Mouse (Mus musculus) embryo, embryonic 11.5 days (tissue): ENCODE results near the gene Ptbp3.
"Not testable (repeated sequence)": the region's sequence is repeated elsewhere in the genome, so short reads cannot be mapped to it uniquely, and the experiment has no call there.

Experiments used
- DNase-seq: peaks from one replicate; pipeline ENCODE4 v3.0.0-alpha.2; 2012; ENCODE audit warnings: low read depth, low spot score

Gene Ptbp3

GRCm38 (mm10) chr4:59557343-59557742 is 8.2 kb upstream of the Ptbp3 start:
- DNase-seq, result not testable (repeated sequence)

GRCm38 (mm10) chr4:59555177-59555576 is 6.0 kb upstream of the Ptbp3 start:
- no peak for DNase-seq

- no peak for DNase-seq
Observed at GRCm38 (mm10) chr4:59553576-59553975, 4.4 kb upstream of the Ptbp3 start.

GRCm38 (mm10) chr4:59552835-59553234 is 3.7 kb upstream of the Ptbp3 start:
- DNase-seq, result no peak

GRCm38 (mm10) chr4:59551901-59552300 is 2.7 kb upstream of the Ptbp3 start:
- DNase-seq, result no peak

- DNase-seq, result no peak
Observed at GRCm38 (mm10) chr4:59549977-59550560, 905 bp upstream of the Ptbp3 start.

DNA sequence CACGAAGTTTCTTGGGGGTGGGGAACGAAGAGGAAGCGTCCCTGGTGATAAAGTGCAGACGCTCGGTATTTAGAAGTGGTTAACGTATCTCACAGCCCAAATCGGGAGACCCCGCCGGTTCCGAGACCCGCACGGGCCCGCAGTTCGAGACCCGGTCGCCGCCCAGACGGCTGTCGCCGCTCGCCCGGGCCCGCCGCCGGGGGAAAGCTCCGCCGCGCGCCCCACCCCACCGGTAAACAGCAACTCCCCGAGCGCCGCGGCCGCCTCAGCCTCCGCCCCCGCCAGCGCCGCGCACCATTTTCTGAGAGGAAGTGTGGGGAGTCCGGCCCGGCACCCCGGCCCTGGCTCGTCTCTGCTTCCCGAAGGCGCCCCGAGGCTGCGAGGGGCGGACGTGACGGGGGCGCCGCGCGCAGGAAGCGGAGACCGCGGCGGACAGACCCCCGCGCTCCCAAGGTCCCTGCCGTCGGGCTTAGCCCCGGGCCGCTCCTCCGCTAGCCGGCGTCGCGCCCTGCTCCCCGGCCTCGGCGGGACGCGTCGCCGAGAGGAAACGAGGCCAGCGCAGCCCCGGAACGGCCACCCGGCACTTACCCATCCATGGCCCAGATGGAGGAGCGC is 497 bp downstream of the Ptbp3 start:
- DNase-seq, result peak; percentile 37

- DNase-seq, result no peak
Observed at GRCm38 (mm10) chr4:59548011-59548559, 1.1 kb downstream of the Ptbp3 start.

- peak; percentile 17 for DNase-seq
Observed at GRCm38 (mm10) chr4:59547136-59547889, 1.9 kb downstream of the Ptbp3 start.

- DNase-seq, result no peak
Observed at GRCm38 (mm10) chr4:59546285-59547071, 2.7 kb downstream of the Ptbp3 start.

- DNase-seq, result no peak
Observed at GRCm38 (mm10) chr4:59544654-59545053, 4.5 kb downstream of the Ptbp3 start.

DNA sequence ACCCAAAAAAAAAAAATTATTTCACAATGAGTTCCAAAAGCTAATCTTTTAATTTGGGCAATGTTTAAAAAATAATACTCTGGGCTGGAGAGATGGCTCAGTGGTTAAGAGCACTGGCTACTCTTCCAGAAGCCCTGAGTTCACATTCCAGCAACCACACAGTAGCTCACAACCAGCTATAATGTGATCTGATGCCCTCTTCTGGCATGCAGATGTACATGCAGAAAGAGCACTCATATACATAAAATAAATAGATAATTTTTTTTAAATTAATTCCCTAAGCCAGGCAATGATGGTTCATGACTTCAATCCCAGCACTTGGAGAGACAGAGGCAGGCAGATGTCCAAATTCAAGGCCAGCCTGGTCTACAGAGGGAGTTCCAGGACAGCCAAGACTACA is 6.2 kb downstream of the Ptbp3 start:
- no peak for DNase-seq

DNA sequence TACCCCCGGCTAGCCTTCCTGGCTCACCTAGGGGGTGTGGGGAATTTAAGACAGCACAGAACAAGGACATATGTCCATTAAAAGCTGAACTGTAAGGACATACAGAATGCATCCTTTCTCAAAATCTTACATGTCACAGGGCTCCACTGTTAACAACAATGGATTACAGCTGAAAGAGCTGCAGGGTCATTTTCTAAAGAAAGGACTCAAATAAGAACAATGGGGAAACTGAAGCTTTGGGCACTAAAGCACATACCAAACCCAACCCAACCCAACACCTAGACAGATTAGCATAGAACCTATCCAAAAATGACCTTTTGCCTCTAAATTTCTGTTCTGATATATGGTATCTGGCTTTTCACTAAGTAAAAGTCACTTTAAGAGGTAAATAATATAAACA is 12.9 kb downstream of the Ptbp3 start:
- DNase-seq, result no peak

DNA sequence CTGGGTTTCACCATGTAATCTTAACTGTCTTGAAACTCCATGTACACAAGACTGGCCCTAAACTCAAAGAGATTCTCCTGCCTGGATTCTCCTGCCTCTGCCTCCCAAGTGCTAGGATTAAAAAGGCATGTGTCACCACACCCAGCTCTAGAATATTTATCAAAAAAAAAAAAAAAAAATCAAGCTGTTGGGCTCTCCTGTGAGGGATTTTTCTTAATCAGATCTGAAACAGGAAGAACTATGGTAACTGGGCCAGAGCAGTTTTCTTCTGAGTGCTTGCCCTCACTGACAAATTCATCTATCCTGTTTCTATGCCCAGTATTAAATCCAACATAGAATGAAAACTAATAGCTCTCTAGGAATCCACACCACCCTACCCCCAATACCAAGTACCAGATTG is 13.5 kb downstream of the Ptbp3 start:
- DNase-seq, result no peak

- no peak for DNase-seq
Observed at GRCm38 (mm10) chr4:59533268-59533667, 15.9 kb downstream of the Ptbp3 start.

DNA sequence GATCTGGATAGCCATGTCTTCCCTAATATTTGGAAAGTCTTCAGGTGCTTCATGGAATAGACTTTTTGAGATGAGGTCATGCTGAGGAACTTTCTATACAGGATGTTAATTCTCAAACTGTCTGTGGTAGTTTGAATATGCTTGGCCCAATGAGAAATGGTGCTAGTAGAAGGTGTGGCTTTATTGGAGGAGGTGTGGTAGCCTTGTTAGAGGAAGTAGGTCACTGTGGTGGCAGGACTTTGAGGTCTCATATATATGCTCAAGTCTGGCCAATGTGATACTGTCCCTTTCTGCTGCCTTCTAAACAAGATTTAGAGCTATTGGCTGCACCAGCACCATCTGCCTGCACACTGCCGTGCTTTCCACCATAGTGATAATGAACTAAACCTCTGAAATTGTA is 18.0 kb downstream of the Ptbp3 start:
- DNase-seq, result no peak

- DNase-seq, result no peak
Observed at GRCm38 (mm10) chr4:59527470-59527869, 21.7 kb downstream of the Ptbp3 start.

DNA sequence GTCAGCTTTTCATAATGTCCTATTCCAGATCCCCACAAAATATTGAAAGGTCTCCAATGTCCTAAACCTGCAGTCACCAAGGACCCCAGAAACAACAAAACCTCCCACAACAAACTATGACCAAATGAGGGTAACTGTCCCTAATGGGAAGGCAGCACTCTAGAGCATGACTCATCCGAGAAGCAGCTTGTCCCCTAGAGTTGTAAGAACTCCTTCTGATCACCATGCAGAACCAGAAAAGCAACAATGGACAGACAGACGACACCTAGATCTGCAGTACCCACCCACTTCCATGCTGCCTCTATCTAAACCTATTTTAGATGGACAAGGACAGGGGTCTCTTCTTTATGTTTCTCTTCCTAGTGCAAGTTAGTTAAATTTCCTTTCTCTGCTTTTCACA is 22.4 kb downstream of the Ptbp3 start:
- no peak for DNase-seq

DNA sequence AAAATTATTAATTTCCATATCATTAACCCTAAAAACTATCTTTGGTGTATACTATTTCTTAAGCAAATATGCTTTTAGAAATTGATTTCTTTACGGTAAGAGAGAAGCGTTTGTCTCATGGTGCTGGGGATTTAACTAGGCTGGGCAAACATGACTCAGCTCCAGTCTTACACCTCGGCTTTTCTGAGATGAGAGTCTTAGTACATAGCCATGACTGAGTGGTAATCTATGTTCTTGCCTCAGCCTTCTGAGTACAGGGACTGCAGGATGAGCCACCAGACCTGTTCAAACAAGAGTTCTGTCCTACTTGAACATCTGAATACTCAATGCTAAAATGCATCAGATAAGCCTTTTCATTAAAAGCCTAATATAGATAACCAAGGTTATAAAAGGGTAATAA is 24.3 kb downstream of the Ptbp3 start:
- DNase-seq, result no peak

- no peak for DNase-seq
Observed at GRCm38 (mm10) chr4:59510321-59510720, 38.8 kb downstream of the Ptbp3 start.

DNA sequence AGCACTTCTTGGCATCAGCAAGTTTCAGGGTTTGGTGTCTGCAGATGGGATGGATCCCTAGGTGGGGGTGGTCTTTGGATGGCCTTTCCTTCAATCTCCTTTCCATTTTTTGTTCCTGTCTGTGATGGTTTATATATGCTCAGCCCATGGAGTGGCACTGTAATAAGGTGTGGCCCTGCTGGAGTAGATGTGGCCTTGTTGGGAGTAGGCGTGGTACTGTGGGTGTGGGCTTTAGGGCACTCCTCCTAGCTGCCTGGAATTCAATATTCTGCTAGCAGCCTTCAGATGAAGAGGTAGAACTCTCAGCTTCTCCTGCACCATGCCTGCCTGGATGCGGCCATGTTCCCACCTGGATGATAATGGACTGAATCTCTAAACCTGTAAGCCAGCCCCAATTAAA is 39.6 kb downstream of the Ptbp3 start:
- no peak for DNase-seq

DNA sequence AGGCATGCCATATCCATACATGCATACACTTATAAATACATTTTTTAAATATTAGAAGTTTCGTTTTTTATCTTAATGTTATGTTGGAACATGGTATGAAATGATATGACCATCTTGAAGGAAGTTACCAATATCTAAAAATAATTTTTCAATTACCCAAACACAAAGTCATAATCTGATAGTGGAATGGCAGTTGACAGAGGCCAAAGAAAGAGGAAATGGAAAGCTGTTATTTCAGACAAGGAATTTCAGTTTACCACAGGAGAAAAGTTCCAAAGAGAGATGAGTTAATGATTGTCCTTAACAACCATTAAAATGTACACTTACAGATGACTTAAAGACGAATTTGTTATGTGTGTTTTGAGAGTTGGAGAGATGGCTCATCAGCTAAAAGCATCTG is 41.4 kb downstream of the Ptbp3 start:
- DNase-seq, result no peak
